8 mouse cellular contexts compared by ENCODE assay signal in genomic region chr12:98733165-98733564, GRCm38 (mm10). TPM values are rescaled to one million over a fixed set of nuclear protein-coding genes. Genes with fewer than 3 reads are reported as not detected.
A peak's percentile ranks its signal among the peaks of the same experiment; 100 is the strongest.
DNase-seq lines count a peak whose midpoint lies in the region; ATAC-seq and TF ChIP-seq lines count a peak whose summit lies in the region.

No protein-coding gene starts in this region.

- H3K9ac ChIP-seq in CH12.LX (ENCODE audit: insufficient read depth, low read depth): peak overlapping the region; percentile 69; the same call in 1 of the 2 replicates
- peak overlapping the region; percentile 58; the same call in 1 of the 2 replicates for H3K9ac ChIP-seq in forebrain, postnatal 0 days

- dilution Hi-C loops in CH12.LX (cut with MboI; ENCODE audit: extremely low pct_ligation_motif_present, extremely low pct_unique_long_range_greater_than_20kb, low sequenced_read_pairs): no loop called here

- no peak for TF ChIP-seq CTCF in CH12.LX (conservative IDR thresholded peaks at IDR 0.05 in 1 of 2, IDR thresholded peaks at IDR 0.05 in 1 of 2; ENCODE audit: low read depth in 2 of 2, low read length in 2 of 2)
- TF ChIP-seq CTCF in forebrain, postnatal 0 days (IDR thresholded peaks at IDR 0.05; ENCODE audit: low read depth): no peak

- no peak for DNase-seq in heart, embryonic 10.5 days (ENCODE audit: low spot score)
- DNase-seq in heart, adult 9 months (ENCODE audit: low spot score in 2 of 2): no peak
- peak; percentile 32 for DNase-seq in CH12.LX (ENCODE audit: extremely low read depth)
- no peak for DNase-seq in forebrain, postnatal 0 days
- no peak for DNase-seq in adrenal gland, postnatal 14 days
- no peak for DNase-seq in cerebellum, postnatal 10 days
- no peak for DNase-seq in left cerebral cortex, adult 8-10 months (ENCODE audit: low spot score in 2 of 2)

- WGBS in heart, embryonic 10.5 days: 60% methylated on average over 3 of the region's 3 CpGs
- WGBS in forebrain, postnatal 0 days: 70% methylated on average over 3 of the region's 3 CpGs
- WGBS in macrophage (ENCODE audit: missing documents): 13% methylated on average over 3 of the region's 3 CpGs

- in situ Hi-C loops in CH12.LX (cut with MboI; ENCODE audit: low pct_ligation_motif_present, low pct_unique_long_range_greater_than_20kb, low sequenced_read_pairs): loop anchor here (10.0 kb wide), 1 partner anchor 58 kb away; no protein-coding TSS in a partner anchor

- no peak for TF ChIP-seq POLR2A in CH12.LX (IDR thresholded peaks at IDR 0.05; ENCODE audit: low read depth, low read length)

- H3K9me3 ChIP-seq in heart, embryonic 10.5 days: no peaks in the 10 kb centered on the region
- no peaks in the 10 kb centered on the region for H3K9me3 ChIP-seq in CH12.LX (replicated peaks; ENCODE audit: low read length)
- H3K9me3 ChIP-seq in forebrain, postnatal 0 days (ENCODE audit: low read length): no peaks in the 10 kb centered on the region

- H3K36me3 ChIP-seq in heart, embryonic 10.5 days: peaks cover 15% of the 10 kb centered on the region
- H3K36me3 ChIP-seq in CH12.LX (replicated peaks in 1 of 2; ENCODE audit: control insufficient read depth in 1 of 2, insufficient read depth in 1 of 2, low read length in 1 of 2) (peaks cover 3 to 5% of the 10 kb centered on the region in 2 experiments), macrophage (ENCODE audit: inconsistent target) (no peaks in the 10 kb centered on the region)
- H3K36me3 ChIP-seq in forebrain, postnatal 0 days (ENCODE audit: insufficient read depth): no peaks in the 10 kb centered on the region

- no peak overlapping the region for H3K27ac ChIP-seq in heart, embryonic 10.5 days
- H3K27ac ChIP-seq in CH12.LX (ENCODE audit: insufficient read depth, low read depth): no peak overlapping the region
- no peak overlapping the region for H3K27ac ChIP-seq in forebrain, postnatal 0 days (ENCODE audit: low read depth, low read length)
- H3K27ac ChIP-seq in macrophage: no peak overlapping the region

- H3K79me2 ChIP-seq in CH12.LX (replicated peaks; ENCODE audit: control insufficient read depth, extremely low read depth, insufficient read depth, poor library complexity, severe bottlenecking) (0 out of 2 replicates have a peak, but pooled peaks cover 6% of the 10 kb centered on the region), macrophage (ENCODE audit: inconsistent target) (no peaks in the 10 kb centered on the region)

- no peak for TF ChIP-seq EP300 in CH12.LX (IDR thresholded peaks at IDR 0.05; ENCODE audit: low read length)

- peaks cover 26% of the 10 kb centered on the region for H3K4me1 ChIP-seq in heart, embryonic 10.5 days
- H3K4me1 ChIP-seq in CH12.LX (ENCODE audit: control insufficient read depth in 1 of 2, insufficient read depth in 2 of 2): peaks cover 16 to 67% of the 10 kb centered on the region in 2 experiments
- peaks cover 14% of the 10 kb centered on the region; the same call in 1 of the 2 replicates for H3K4me1 ChIP-seq in forebrain, postnatal 0 days (ENCODE audit: insufficient read depth)

- no peak for TF ChIP-seq RAD21 in CH12.LX (IDR thresholded peaks at IDR 0.05; ENCODE audit: low read depth, low read length)

- ATAC-seq in forebrain, postnatal 0 days: no peak

- peak overlapping the region; percentile 84 for H3K4me3 ChIP-seq in heart, embryonic 10.5 days
- H3K4me3 ChIP-seq in CH12.LX (replicated peaks in 1 of 3; ENCODE audit: low read depth in 2 of 3, low read length in 2 of 3, poor library complexity in 1 of 3): peak overlapping the region; percentile 70 to 75 (median 74)
- H3K4me3 ChIP-seq in forebrain, postnatal 0 days (ENCODE audit: low read depth, low read length): peak overlapping the region; percentile 54
- H3K4me3 ChIP-seq in macrophage (ENCODE audit: inconsistent target): peak overlapping the region; percentile 69

- H3K27me3 ChIP-seq in heart, embryonic 10.5 days (ENCODE audit: insufficient read depth, poor library complexity, severe bottlenecking): 0 out of 2 replicates have a peak, but pooled peaks cover under 1% of the 10 kb centered on the region
- peaks cover 29% of the 10 kb centered on the region for H3K27me3 ChIP-seq in CH12.LX (replicated peaks)
- no peaks in the 10 kb centered on the region for H3K27me3 ChIP-seq in forebrain, postnatal 0 days (ENCODE audit: insufficient read depth, low read length)

- H3K4me2 ChIP-seq in CH12.LX (ENCODE audit: insufficient read depth, low read depth, poor library complexity, severe bottlenecking): peak overlapping the region; percentile 76
- H3K4me2 ChIP-seq in forebrain, postnatal 0 days (ENCODE audit: low read depth): peak overlapping the region; percentile 82

TF ChIP-seq in CH12.LX, 34 proteins besides CTCF, POLR2A, EP300 and RAD21:
- TF ChIP-seq MEF2A (IDR thresholded peaks at IDR 0.05; ENCODE audit: borderline replicate concordance, low read depth, low read length) (no peak), ELF1 (IDR thresholded peaks at IDR 0.05; ENCODE audit: low read depth, low read length) (peak; percentile 55), USF1 (IDR thresholded peaks at IDR 0.05; ENCODE audit: low read depth, low read length) (no peak), UBTF (IDR thresholded peaks at IDR 0.05; ENCODE audit: low read depth, low read length) (no peak)
TF ChIP-seq in CH12.LX: peak in this region for 1.

RNA-seq across cellular contexts. Expression of gene Ptpn21, which starts 4.0 kb away (rescaled TPM):
- 9.0 and 9.3 TPM in 2 replicates for polyA plus RNA-seq in heart, embryonic 10.5 days (2016; fragmentation: Nextera tagmentation; extraction: Ambion mirVana)
- 3.0 and 3.5 TPM in 2 replicates for total RNA-seq in CH12.LX (2012; rRNA removed)
- total RNA-seq in CH12.LX (2014; rRNA removed): 1.7 and 2.2 TPM in 2 replicates
- 5.1 and 5.8 TPM in 2 replicates for polyA plus RNA-seq in CH12.LX (2012; ENCODE audit: insufficient read length, low read depth)
- 3.1 and 4.0 TPM in 2 replicates for total RNA-seq in forebrain, postnatal 0 days (2014; rRNA removed)
- 1.2 and 1.3 TPM in 2 replicates for polyA plus RNA-seq in forebrain, postnatal 0 days (2015; fragmentation: Nextera tagmentation; extraction: Ambion mirVana)
- total RNA-seq in macrophage (2018; cell fraction: chromatin; rRNA removed): 10 to 100 TPM in 13 of 26 experiments, 1 to 10 TPM in 13; 1.2 to 30.7 (median 10.5) TPM
- total RNA-seq in macrophage (2018; cell fraction: cytosol; rRNA removed): 10 to 100 TPM in 8 of 26 experiments, 1 to 10 TPM in 18; 2.0 to 11.2 (median 5.4) TPM
- total RNA-seq in macrophage (2018; cell fraction: nucleus; rRNA removed): 10 to 100 TPM in 9 of 26 experiments, 1 to 10 TPM in 17; 2.9 to 25.7 (median 8.0) TPM
- 5.1 to 9.5 TPM (median 6.2 TPM) in 3 replicates for polyA plus RNA-seq in macrophage (2018)
- total RNA-seq in adrenal gland, postnatal 14 days (2021): 18.5 and 19.8 TPM in 2 replicates
- total RNA-seq in left cerebral cortex, adult 8-10 months (2022): 10 to 100 TPM in 2 of 4 experiments, 1 to 10 TPM in 2; 8.3 to 10.9 (median 9.9) TPM

RNA-seq across cellular contexts. Expression of gene Zc3h14, which starts 13.6 kb away (rescaled TPM):
- 104 and 128 TPM in 2 replicates for polyA plus RNA-seq in heart, embryonic 10.5 days (2016; fragmentation: Nextera tagmentation; extraction: Ambion mirVana)
- 81.9 and 89.2 TPM in 2 replicates for total RNA-seq in CH12.LX (2012; rRNA removed)
- total RNA-seq in CH12.LX (2014; rRNA removed): 173 and 174 TPM in 2 replicates
- polyA plus RNA-seq in CH12.LX (2012; ENCODE audit: insufficient read length, low read depth): 97.3 and 120 TPM in 2 replicates
- total RNA-seq in forebrain, postnatal 0 days (2014; rRNA removed): 130 and 134 TPM in 2 replicates
- 103 and 113 TPM in 2 replicates for polyA plus RNA-seq in forebrain, postnatal 0 days (2015; fragmentation: Nextera tagmentation; extraction: Ambion mirVana)
- total RNA-seq in macrophage (2018; cell fraction: chromatin; rRNA removed): 100 to 1,000 TPM in 9 of 26 experiments, 10 to 100 TPM in 17; 26.4 to 162 (median 92.0) TPM
- total RNA-seq in macrophage (2018; cell fraction: cytosol; rRNA removed): 10 to 100 TPM; 37.2 to 55.8 (median 44.1) TPM
- total RNA-seq in macrophage (2018; cell fraction: nucleus; rRNA removed): 10 to 100 TPM; 22.3 to 98.1 (median 57.0) TPM
- 40.5 to 58.9 TPM (median 43.7 TPM) in 3 replicates for polyA plus RNA-seq in macrophage (2018)
- 81.2 and 89.7 TPM in 2 replicates for total RNA-seq in adrenal gland, postnatal 14 days (2021)
- 100 to 1,000 TPM; 100 to 108 (median 104) TPM for total RNA-seq in left cerebral cortex, adult 8-10 months (2022)
